Mouse (Mus musculus): Measurements from ENCODE around the gene Plpp7.

DNA sequence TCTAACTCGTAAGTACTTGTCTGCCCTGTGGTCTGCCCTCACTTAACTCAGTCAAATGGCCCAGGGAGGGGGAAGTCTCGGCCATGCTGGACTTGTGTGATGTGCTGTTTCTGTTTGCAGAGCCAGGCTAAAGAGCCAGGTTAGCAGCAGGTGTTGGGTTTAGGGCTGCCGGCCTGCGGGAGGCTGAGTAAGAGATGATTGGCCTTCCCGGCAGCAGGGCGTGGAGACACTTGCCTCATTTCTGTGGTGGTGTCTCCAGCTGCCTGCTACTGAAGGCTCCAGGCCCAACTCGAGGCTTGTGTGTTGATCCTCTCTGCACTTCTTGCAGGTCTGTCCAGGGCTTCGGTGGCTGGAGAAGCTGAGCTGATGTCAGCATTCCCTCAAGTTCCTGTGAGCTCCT lies 43.5 kb upstream of the Plpp7 start:
- TF ChIP-seq POLR2A (IDR thresholded peaks at IDR 0.05; ENCODE audit: control insufficient read depth, extremely low read depth, insufficient read depth, low read length, poor library complexity) (peak; percentile 46; the same call in 1 of the 2 replicates), CTCF (IDR thresholded peaks at IDR 0.05; ENCODE audit: borderline replicate concordance, control insufficient read depth, extremely low read depth, insufficient read depth, low read length, poor library complexity) (no peak)

Measured in thymus, adult 2 months (tissue).